Mouse (Mus musculus) right cerebral cortex, postnatal 4 days (tissue): ENCODE measurements around the gene Gpm6a.

Experiments used
- DNase-seq: peaks from one replicate; pipeline ENCODE4 v3.0.0-alpha.2; 2022

Gene Gpm6a

GRCm38 (mm10) chr8:54954741-54955455 is at the start of gene Gpm6a:
TSS of gene Gpm6a (plus strand) at chr8:54954843.
- DNase-seq = peak; percentile 57

- no peak for DNase-seq
Observed at GRCm38 (mm10) chr8:54912891-54913290, 41.8 kb upstream of the Gpm6a start.

GRCm38 (mm10) chr8:54917710-54918109 is 36.9 kb upstream of the Gpm6a start:
- no peak for DNase-seq

GRCm38 (mm10) chr8:54922160-54922855 is 32.3 kb upstream of the Gpm6a start:
- DNase-seq = peak; percentile 22

- DNase-seq = no peak
Observed at GRCm38 (mm10) chr8:54924936-54925335, 29.7 kb upstream of the Gpm6a start.

GRCm38 (mm10) chr8:54932306-54932705 is 22.3 kb upstream of the Gpm6a start:
- DNase-seq = no peak

GRCm38 (mm10) chr8:54953351-54953750 is 1.3 kb upstream of the Gpm6a start:
- no peak for DNase-seq

- DNase-seq = no peak
Observed at GRCm38 (mm10) chr8:54954030-54954429, 613 bp upstream of the Gpm6a start.

GRCm38 (mm10) chr8:54955456-54955800 is 785 bp downstream of the Gpm6a start:
- DNase-seq = no peak

- DNase-seq = no peak
Observed at GRCm38 (mm10) chr8:54955935-54956573, 1.4 kb downstream of the Gpm6a start.

GRCm38 (mm10) chr8:54956787-54957186 is 2.1 kb downstream of the Gpm6a start:
- no peak for DNase-seq

- no peak for DNase-seq
Observed at GRCm38 (mm10) chr8:54957506-54957905, 2.9 kb downstream of the Gpm6a start.

GRCm38 (mm10) chr8:54961571-54961970 is 6.9 kb downstream of the Gpm6a start:
- no peak for DNase-seq

- DNase-seq = no peak
Observed at GRCm38 (mm10) chr8:54975020-54975419, 20.4 kb downstream of the Gpm6a start.

- DNase-seq = no peak
Observed at GRCm38 (mm10) chr8:54975506-54975905, 20.9 kb downstream of the Gpm6a start.

- DNase-seq = no peak
Observed at GRCm38 (mm10) chr8:54975927-54976326, 21.3 kb downstream of the Gpm6a start.

- DNase-seq = no peak
Observed at GRCm38 (mm10) chr8:54976663-54977062, 22.0 kb downstream of the Gpm6a start.

GRCm38 (mm10) chr8:54986791-54987190 is 32.1 kb downstream of the Gpm6a start:
- no peak for DNase-seq

- no peak for DNase-seq
Observed at GRCm38 (mm10) chr8:54989093-54989492, 34.5 kb downstream of the Gpm6a start.

- no peak for DNase-seq
Observed at GRCm38 (mm10) chr8:54991840-54992609, 37.4 kb downstream of the Gpm6a start.

- no peak for DNase-seq
Observed at GRCm38 (mm10) chr8:54995662-54996061, 41.0 kb downstream of the Gpm6a start.

GRCm38 (mm10) chr8:55002398-55002797 is 47.8 kb downstream of the Gpm6a start:
- DNase-seq = no peak

- no peak for DNase-seq
Observed at GRCm38 (mm10) chr8:55002946-55003345, 48.3 kb downstream of the Gpm6a start.
